Mouse (Mus musculus) erythroblast, embryonic 14.5 days (primary cell): ENCODE results near the gene Mboat7. TPM values are rescaled to one million over a fixed set of nuclear protein-coding genes. Genes with fewer than 3 reads are reported as not detected.

Experiments
- H3K27me3 ChIP-seq: 2 replicates; pipeline ENCODE4 v1.6.1; 2012; ENCODE audit warnings: inconsistent platforms; ENCODE audit not compliant: control insufficient read depth
- H3K36me3 ChIP-seq: 2 replicates; pipeline ENCODE4 v1.6.1; 2012; ENCODE audit warnings: mild to moderate bottlenecking, inconsistent platforms; ENCODE audit not compliant: control insufficient read depth
- H3K4me1 ChIP-seq: 2 replicates; pipeline ENCODE4 v1.6.1; 2012; ENCODE audit warnings: inconsistent platforms; ENCODE audit not compliant: control insufficient read depth
- H3K4me3 ChIP-seq: replicated peaks from 2 replicates; pipeline ENCODE3; 2012; ENCODE audit warnings: moderate library complexity, mild to moderate bottlenecking, inconsistent platforms
- H3K9me3 ChIP-seq: 2 replicates; pipeline ENCODE4 v1.6.1; 2012; ENCODE audit warnings: low read length, inconsistent platforms, mixed read lengths; ENCODE audit not compliant: control insufficient read depth
- GATA1 ChIP-seq: IDR thresholded peaks from 2 replicates; pipeline ENCODE4 v1.6.1; 2012; ENCODE audit warnings: low read length, inconsistent platforms, mixed read lengths
- TAL1 ChIP-seq: IDR thresholded peaks from 3 replicates; pipeline ENCODE4 v1.6.1; 2012; ENCODE audit warnings: low read length, inconsistent platforms, mixed read lengths
- polyA plus RNA-seq: library from polyadenylated mRNA; stranded (reverse); fragments of >175 nt; gene quantifications from 2 replicates; pipeline ENCODE4 v1.2.3, GENCODE M21; 2012

Mboat7 gene
- polyA plus RNA-seq, 1 experiment: 0.58 TPM

GRCm38 (mm10) chr7:3629543-3630477 lies 63.5 kb downstream of the Mboat7 start, which contains the start of the genes Tfpt and Prpf31:
Gene Tfpt (minus strand): TSS chr7:3629929.
Gene Prpf31 (plus strand): TSS chr7:3629985.
- Histone ChIP-seq H3K4me1 (peaks cover 32% of the 10 kb centered on the region), H3K9me3 (no peaks in the 10 kb centered on the region), H3K4me3 (peak within 1 kb of the TSS; percentile 77), H3K36me3 (peaks cover 65% of the 10 kb centered on the region), H3K27me3 (no peaks in the 10 kb centered on the region)
- TF ChIP-seq TAL1 (no peak), GATA1 (peak; percentile 49; the same call in 1 of the 2 replicates)

- peaks cover 66% of the 10 kb centered on the region for H3K36me3 ChIP-seq
- no peaks in the 10 kb centered on the region for H3K27me3 ChIP-seq
- H3K4me3 ChIP-seq: peak overlapping the region; percentile 77
- H3K4me1 ChIP-seq: peaks cover 32% of the 10 kb centered on the region
- no peaks in the 10 kb centered on the region for H3K9me3 ChIP-seq
- no peak for TF ChIP-seq TAL1
- TF ChIP-seq GATA1: no peak
Measured at GRCm38 (mm10) chr7:3629030-3629429, 64.3 kb downstream of the Mboat7 start.

Other genes with a start within 250 kb of the Mboat7 start
- gene Tarm1, start 190.9 kb downstream of the Mboat7 start, polyA plus RNA-seq: not detected in 2 replicates
- not detected in 2 replicates for gene Oscar, start 77.4 kb downstream of the Mboat7 start, polyA plus RNA-seq
- gene Ndufa3, start 76.2 kb downstream of the Mboat7 start, polyA plus RNA-seq: 3.6 and 5.5 TPM in 2 replicates
- 3.1 and 3.3 TPM in 2 replicates for gene Tfpt, start 63.6 kb downstream of the Mboat7 start, polyA plus RNA-seq
- gene Prpf31, start 63.5 kb downstream of the Mboat7 start, polyA plus RNA-seq: 3.2 TPM in 2 replicates
- 50.1 and 53.8 TPM in 2 replicates for gene Cnot3, start 48.3 kb downstream of the Mboat7 start, polyA plus RNA-seq
- gene Leng1, start 27.7 kb downstream of the Mboat7 start, polyA plus RNA-seq: 1.0 and 1.3 TPM in 2 replicates
- 0.05 and 0.12 TPM in 2 replicates for gene Tmc4, start 16.0 kb downstream of the Mboat7 start, polyA plus RNA-seq
- gene Tsen34, start 660 bp downstream of the Mboat7 start, polyA plus RNA-seq: 0.70 and 1.0 TPM in 2 replicates
- gene Rps9, start 10.5 kb upstream of the Mboat7 start, polyA plus RNA-seq: 81.2 and 118 TPM in 2 replicates
- 0.03 TPM in 1 of 2 replicates, not detected in the other for gene Pirb, start 26.9 kb upstream of the Mboat7 start, polyA plus RNA-seq
- not detected in 2 replicates for gene Gm15448, start 132.2 kb upstream of the Mboat7 start, polyA plus RNA-seq
- not detected in 2 replicates for gene Pira2, start 151.5 kb upstream of the Mboat7 start, polyA plus RNA-seq
- not detected in 2 replicates for gene Gm14548, start 204.6 kb upstream of the Mboat7 start, polyA plus RNA-seq
- 0.07 TPM in 1 of 2 replicates, not detected in the other for gene Lilra6, start 222.0 kb upstream of the Mboat7 start, polyA plus RNA-seq